Mouse (Mus musculus) bone marrow, adult 2 months (tissue): ENCODE data around the gene Gpc1.

ENCODE experiments used
- CTCF ChIP-seq: fragments of 200-500 bp; IDR thresholded peaks from 2 replicates; pipeline ENCODE4 v1.5.1; 2011; ENCODE audit warnings: low read length, control low read depth; ENCODE audit not compliant: control insufficient read depth, insufficient read depth
- POLR2A ChIP-seq: fragments of 200-500 bp; IDR thresholded peaks from 2 replicates; pipeline ENCODE4 v1.6.1; 2011; ENCODE audit warnings: low read depth, mild to moderate bottlenecking, control low read depth, low read length, borderline replicate concordance; ENCODE audit not compliant: control insufficient read depth

DNA sequence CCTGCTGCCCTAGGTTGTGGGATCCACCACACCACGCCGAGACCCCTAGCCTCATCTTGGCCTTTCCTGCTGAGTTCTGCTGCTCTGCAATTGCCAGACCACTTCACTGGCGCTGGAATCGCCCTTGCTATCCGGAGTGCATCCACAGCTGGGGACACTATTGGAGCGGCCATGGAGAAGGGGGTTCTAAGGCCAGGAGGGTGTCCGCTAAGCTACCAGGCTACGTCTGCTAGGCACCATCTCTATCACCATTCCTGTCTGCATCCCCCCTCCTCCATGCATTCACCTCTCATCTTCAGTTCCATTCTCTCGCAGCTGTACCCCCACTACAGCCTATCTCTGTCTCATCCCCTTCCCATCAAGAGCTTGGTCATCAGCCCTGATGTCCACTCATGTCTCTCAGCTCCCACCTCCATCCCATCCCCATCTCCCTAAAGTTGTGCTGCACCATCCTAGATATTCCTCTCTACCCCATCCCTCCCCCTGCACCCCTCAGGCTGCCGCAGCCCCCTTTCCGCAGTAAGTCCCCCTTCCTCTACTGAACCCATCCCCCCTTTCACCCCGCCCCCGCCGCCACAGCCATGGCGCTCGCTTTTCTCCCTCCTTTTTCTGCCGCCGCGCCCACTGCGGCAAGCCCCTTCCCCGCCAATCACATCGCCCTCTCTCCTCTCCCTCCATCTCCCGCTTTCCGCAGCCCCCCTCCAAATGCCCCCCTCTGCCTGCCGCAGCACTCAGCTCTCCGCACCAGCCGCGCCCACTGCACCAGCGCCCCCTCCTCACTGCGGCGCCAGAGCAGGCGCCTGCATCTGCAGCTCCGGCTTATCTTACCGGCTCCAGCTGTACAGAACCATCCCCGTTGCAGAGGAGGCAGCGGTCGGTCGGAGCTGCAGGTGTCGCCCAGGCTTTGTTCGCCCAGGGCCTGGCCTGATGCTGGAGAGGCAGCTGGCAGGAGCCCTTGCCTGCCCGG, 16.7 kb downstream of the Gpc1 start:
- TF ChIP-seq POLR2A (no peak), CTCF (no peak)
